Mouse (Mus musculus) T-helper 17 cell (primary cell): ENCODE measurements around the gene Fam122b.

Experiments used
- in situ Hi-C, 2 experiments: fragments of 300-600 bp; cut with MboI, MseI; formaldehyde crosslinking; loops; 1 replicate in 1 of 2; 2 replicates in 1 of 2; pipeline ENCODE4 v1.15.1; 2025; ENCODE audit warnings: high pct_unique_total_duplicates in 2 of 2

Fam122b gene

DNA sequence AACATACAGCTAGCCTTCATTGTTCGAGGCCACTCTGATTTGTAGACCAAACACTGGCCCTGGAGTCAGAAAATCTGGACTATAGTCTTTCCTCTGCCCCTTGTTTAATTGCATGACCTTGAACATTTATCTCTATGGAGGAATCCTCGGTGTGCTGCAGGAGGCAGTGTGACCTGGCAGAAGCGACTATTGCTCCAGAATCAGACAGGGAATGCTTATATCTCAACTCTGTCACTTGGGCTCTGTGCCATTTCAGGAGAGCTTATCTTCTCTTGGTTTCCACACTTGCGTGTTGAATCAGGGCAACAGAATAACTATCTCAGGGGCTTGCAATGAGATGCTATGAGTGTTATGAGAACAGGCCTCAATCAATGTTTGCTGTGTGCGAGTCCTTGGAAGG is 68.0 kb downstream of the Fam122b start:
- in situ Hi-C loops, result no loop called here

DNA sequence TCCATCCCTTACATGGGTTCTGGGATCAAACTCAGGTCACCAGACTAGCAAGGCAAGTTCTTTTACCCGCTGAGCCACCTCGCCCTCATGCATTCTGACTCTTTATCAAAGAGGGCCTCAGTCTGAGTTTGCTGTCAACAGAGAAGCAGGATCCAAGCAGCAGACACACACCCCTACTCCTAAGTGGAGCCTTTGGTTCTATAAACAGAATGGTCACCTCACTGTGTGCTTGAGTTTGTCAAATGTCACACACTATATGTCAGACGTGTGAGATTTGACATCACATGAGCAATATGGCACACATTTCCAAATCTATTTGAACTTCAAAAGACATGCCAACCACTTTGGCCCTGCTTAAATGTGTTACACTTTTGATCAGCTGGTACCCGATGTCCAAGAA is 71.9 kb downstream of the Fam122b start:
- in situ Hi-C loops, result loop anchor here in 1 of 2 experiments (25.0 kb wide), 1 partner anchor 390 kb away; no protein-coding TSS in a partner anchor

- in situ Hi-C loops, result loop anchor here in 1 of 2 experiments (25.0 kb wide), 1 partner anchor 391 kb away; no protein-coding TSS in a partner anchor
Observed at GRCm38 (mm10) chrX:53196392-53196791, 73.2 kb downstream of the Fam122b start.
